Mouse (Mus musculus): ENCODE results near the gene Iqch. TPM values are rescaled to one million over a fixed set of nuclear protein-coding genes. Genes with fewer than 3 reads are reported as not detected.
A peak's percentile ranks its signal among the peaks of the same experiment; 100 is the strongest.

Iqch gene
- polyA plus RNA-seq, 1 experiment from 2014 or later = 0.06 TPM

GRCm38 (mm10) chr9:63577469-63577868 is 24.8 kb downstream of the Iqch start:
- DNase-seq (ENCODE audit: low spot score) (peak; percentile 88), ATAC-seq (peak; percentile 89)
- Histone ChIP-seq H3K9me3 (ENCODE audit: low read length) (no peaks in the 10 kb centered on the region), H3K4me1 (ENCODE audit: insufficient read depth, low read depth, low read length) (no peaks in the 10 kb centered on the region), H3K4me2 (replicated peaks; ENCODE audit: low read depth, low read length) (no peak overlapping the region), H3K9ac (replicated peaks; ENCODE audit: low read depth) (no peak overlapping the region), H3K4me3 (ENCODE audit: low read depth, low read length) (no peak overlapping the region), H3K27me3 (replicated peaks; ENCODE audit: insufficient read depth, low read length) (no peaks in the 10 kb centered on the region), H3K36me3 (ENCODE audit: insufficient read depth, low read length) (no peaks in the 10 kb centered on the region), H3K27ac (ENCODE audit: low read length) (no peak overlapping the region)
- WGBS = 58% methylated on average over 3 of the region's 3 CpGs
- peak; percentile 56; the same call in 1 of the 2 replicates for TF ChIP-seq EP300 (IDR thresholded peaks at IDR 0.05)
- no peak; the same call in 1 of the 2 replicates for TF ChIP-seq CTCF (IDR thresholded peaks at IDR 0.05)

- Histone ChIP-seq H3K27me3 (replicated peaks; ENCODE audit: insufficient read depth, low read length) (no peaks in the 10 kb centered on the region), H3K9ac (replicated peaks; ENCODE audit: low read depth) (no peak overlapping the region), H3K4me3 (ENCODE audit: low read depth, low read length) (no peak overlapping the region), H3K9me3 (ENCODE audit: low read length) (no peaks in the 10 kb centered on the region), H3K36me3 (ENCODE audit: insufficient read depth, low read length) (no peaks in the 10 kb centered on the region), H3K4me2 (replicated peaks; ENCODE audit: low read depth, low read length) (no peak overlapping the region), H3K4me1 (ENCODE audit: insufficient read depth, low read depth, low read length) (no peaks in the 10 kb centered on the region), H3K27ac (ENCODE audit: low read length) (no peak overlapping the region)
- DNase-seq (ENCODE audit: low spot score) = no peak
- TF ChIP-seq EP300 (IDR thresholded peaks at IDR 0.05) = no peak
- TF ChIP-seq CTCF (IDR thresholded peaks at IDR 0.05) = no peak
- ATAC-seq = no peak
- 76% methylated on average over 7 of the region's 7 CpGs for WGBS
Measured at GRCm38 (mm10) chr9:63572874-63573273, 29.4 kb downstream of the Iqch start.

GRCm38 (mm10) chr9:63571895-63572294 is 30.4 kb downstream of the Iqch start:
- Histone ChIP-seq H3K4me1 (ENCODE audit: insufficient read depth, low read depth, low read length) (no peaks in the 10 kb centered on the region), H3K4me3 (ENCODE audit: low read depth, low read length) (no peak overlapping the region), H3K9ac (replicated peaks; ENCODE audit: low read depth) (no peak overlapping the region), H3K9me3 (ENCODE audit: low read length) (no peaks in the 10 kb centered on the region), H3K4me2 (replicated peaks; ENCODE audit: low read depth, low read length) (no peak overlapping the region), H3K36me3 (ENCODE audit: insufficient read depth, low read length) (no peaks in the 10 kb centered on the region), H3K27ac (ENCODE audit: low read length) (no peak overlapping the region), H3K27me3 (replicated peaks; ENCODE audit: insufficient read depth, low read length) (no peaks in the 10 kb centered on the region)
- WGBS = 29% methylated on average over 6 of the region's 6 CpGs
- DNase-seq (ENCODE audit: low spot score) (no peak), ATAC-seq (no peak)
- TF ChIP-seq CTCF (IDR thresholded peaks at IDR 0.05) (no peak), EP300 (IDR thresholded peaks at IDR 0.05) (no peak)

- Histone ChIP-seq H3K36me3 (ENCODE audit: insufficient read depth, low read length) (no peaks in the 10 kb centered on the region), H3K9me3 (ENCODE audit: low read length) (no peaks in the 10 kb centered on the region), H3K4me2 (replicated peaks; ENCODE audit: low read depth, low read length) (no peak overlapping the region), H3K9ac (replicated peaks; ENCODE audit: low read depth) (no peak overlapping the region), H3K4me3 (ENCODE audit: low read depth, low read length) (no peak overlapping the region), H3K27me3 (replicated peaks; ENCODE audit: insufficient read depth, low read length) (no peaks in the 10 kb centered on the region), H3K27ac (ENCODE audit: low read length) (no peak overlapping the region), H3K4me1 (ENCODE audit: insufficient read depth, low read depth, low read length) (no peaks in the 10 kb centered on the region)
- ATAC-seq (no peak), DNase-seq (ENCODE audit: low spot score) (peak; percentile 52)
- no peak for TF ChIP-seq EP300 (IDR thresholded peaks at IDR 0.05)
- no peak for TF ChIP-seq CTCF (IDR thresholded peaks at IDR 0.05)
- WGBS = 21% methylated on average over 8 of the region's 8 CpGs
Measured at GRCm38 (mm10) chr9:63568808-63569207, 33.5 kb downstream of the Iqch start.

GRCm38 (mm10) chr9:63568314-63568713 is 34.0 kb downstream of the Iqch start:
- Histone ChIP-seq H3K4me2 (replicated peaks; ENCODE audit: low read depth, low read length) (no peak overlapping the region), H3K9me3 (ENCODE audit: low read length) (no peaks in the 10 kb centered on the region), H3K4me1 (ENCODE audit: insufficient read depth, low read depth, low read length) (no peaks in the 10 kb centered on the region), H3K9ac (replicated peaks; ENCODE audit: low read depth) (no peak overlapping the region), H3K4me3 (ENCODE audit: low read depth, low read length) (no peak overlapping the region), H3K27me3 (replicated peaks; ENCODE audit: insufficient read depth, low read length) (no peaks in the 10 kb centered on the region), H3K27ac (ENCODE audit: low read length) (no peak overlapping the region), H3K36me3 (ENCODE audit: insufficient read depth, low read length) (no peaks in the 10 kb centered on the region)
- no peak for DNase-seq (ENCODE audit: low spot score)
- WGBS = 76% methylated on average over 6 of the region's 6 CpGs
- ATAC-seq = no peak
- TF ChIP-seq CTCF (IDR thresholded peaks at IDR 0.05) (no peak), EP300 (IDR thresholded peaks at IDR 0.05) (no peak)

- no peaks in the 10 kb centered on the region for H3K27me3 ChIP-seq (replicated peaks; ENCODE audit: insufficient read depth, low read length)
- no peaks in the 10 kb centered on the region for H3K36me3 ChIP-seq (ENCODE audit: insufficient read depth, low read length)
- 32% methylated on average over 2 of the region's 2 CpGs for WGBS
- DNase-seq (ENCODE audit: low spot score) = peak; percentile 92
- H3K4me2 ChIP-seq (replicated peaks; ENCODE audit: low read depth, low read length) = no peak overlapping the region
- no peak overlapping the region for H3K9ac ChIP-seq (replicated peaks; ENCODE audit: low read depth)
- ATAC-seq = peak; percentile 95
- no peaks in the 10 kb centered on the region for H3K9me3 ChIP-seq (ENCODE audit: low read length)
- H3K4me1 ChIP-seq (ENCODE audit: insufficient read depth, low read depth, low read length) = peaks cover 4% of the 10 kb centered on the region; the same call in 1 of the 2 replicates
- no peak overlapping the region for H3K4me3 ChIP-seq (ENCODE audit: low read depth, low read length)
- H3K27ac ChIP-seq (ENCODE audit: low read length) = no peak overlapping the region
- TF ChIP-seq CTCF (IDR thresholded peaks at IDR 0.05) = no peak
- peak; percentile 96 for TF ChIP-seq EP300 (IDR thresholded peaks at IDR 0.05)
Measured at GRCm38 (mm10) chr9:63563436-63563835, 38.9 kb downstream of the Iqch start.

GRCm38 (mm10) chr9:63561931-63562330 is 40.4 kb downstream of the Iqch start:
- H3K36me3 ChIP-seq (ENCODE audit: insufficient read depth, low read length) = no peaks in the 10 kb centered on the region
- WGBS = 57% methylated on average over 8 of the region's 8 CpGs
- peaks cover 4% of the 10 kb centered on the region; the same call in 1 of the 2 replicates for H3K4me1 ChIP-seq (ENCODE audit: insufficient read depth, low read depth, low read length)
- H3K4me3 ChIP-seq (ENCODE audit: low read depth, low read length) = no peak overlapping the region
- H3K9ac ChIP-seq (replicated peaks; ENCODE audit: low read depth) = no peak overlapping the region
- H3K4me2 ChIP-seq (replicated peaks; ENCODE audit: low read depth, low read length) = no peak overlapping the region
- ATAC-seq = no peak
- H3K27me3 ChIP-seq (replicated peaks; ENCODE audit: insufficient read depth, low read length) = no peaks in the 10 kb centered on the region
- TF ChIP-seq EP300 (IDR thresholded peaks at IDR 0.05) = no peak
- TF ChIP-seq CTCF (IDR thresholded peaks at IDR 0.05) = no peak
- no peaks in the 10 kb centered on the region for H3K9me3 ChIP-seq (ENCODE audit: low read length)
- DNase-seq (ENCODE audit: low spot score) = no peak
- no peak overlapping the region for H3K27ac ChIP-seq (ENCODE audit: low read length)
